Mouse (Mus musculus) CD4-positive, CD25-positive, alpha-beta regulatory T cell (primary cell): ENCODE data around the gene Zfp933. TPM values are rescaled to one million over a fixed set of nuclear protein-coding genes. Genes with fewer than 3 reads are reported as not detected.

ENCODE experiments used
- polyA plus RNA-seq: library from polyadenylated mRNA; unstranded; fragments of 100-300 nt; shearing (Covaris generic); gene quantifications from one replicate; pipeline ENCODE4 v1.2.1, GENCODE M21; 2017

Zfp933 gene
- 4.5 TPM for polyA plus RNA-seq

DNA sequence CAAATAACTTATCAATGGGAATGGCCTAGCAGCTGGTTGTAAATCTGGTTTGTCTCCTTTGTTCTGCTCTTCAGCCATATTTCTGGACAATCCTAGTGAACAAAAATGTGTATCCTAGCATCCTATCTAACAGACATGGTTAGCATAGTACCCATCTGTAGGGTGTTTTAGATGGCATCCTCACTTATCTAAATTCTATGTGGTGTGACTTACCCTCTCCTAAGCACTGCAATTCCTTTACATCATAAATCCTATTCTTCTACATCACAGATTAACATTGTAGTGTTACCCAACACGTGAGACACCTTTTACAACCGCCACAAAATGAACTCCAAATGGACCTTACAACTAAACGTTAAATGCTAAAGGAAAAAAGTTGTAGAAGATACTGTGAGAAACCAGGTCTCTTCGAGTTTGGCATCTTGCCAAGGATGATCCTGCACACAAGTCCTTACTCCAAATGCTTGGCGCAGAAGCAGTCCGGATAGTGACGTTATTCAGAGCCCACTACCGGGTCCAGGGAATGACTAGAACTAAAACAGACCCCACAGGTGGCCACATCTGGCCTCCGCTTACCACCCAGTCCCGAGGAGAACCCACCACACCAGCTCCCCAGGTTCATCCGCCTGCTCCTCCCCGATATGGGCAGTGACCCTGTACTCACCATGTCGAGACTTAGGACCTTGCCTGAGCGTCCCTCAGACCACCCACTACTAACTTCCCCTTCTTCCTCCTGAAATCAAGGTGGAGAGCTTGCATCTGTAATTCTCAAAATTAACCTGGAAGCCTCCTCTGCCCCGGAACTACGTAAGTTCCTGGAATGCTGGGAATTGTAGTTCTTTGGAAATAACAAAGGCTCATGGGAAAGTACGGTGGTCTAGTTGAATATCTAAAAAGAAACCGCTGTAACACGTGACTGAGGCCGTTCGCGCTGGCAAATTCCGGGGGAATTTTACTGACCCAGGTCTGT is at the start of gene Zfp933:
TSS of gene Zfp933 (minus strand) at position 753 of the 970 bp plus-strand sequence.

DNA sequence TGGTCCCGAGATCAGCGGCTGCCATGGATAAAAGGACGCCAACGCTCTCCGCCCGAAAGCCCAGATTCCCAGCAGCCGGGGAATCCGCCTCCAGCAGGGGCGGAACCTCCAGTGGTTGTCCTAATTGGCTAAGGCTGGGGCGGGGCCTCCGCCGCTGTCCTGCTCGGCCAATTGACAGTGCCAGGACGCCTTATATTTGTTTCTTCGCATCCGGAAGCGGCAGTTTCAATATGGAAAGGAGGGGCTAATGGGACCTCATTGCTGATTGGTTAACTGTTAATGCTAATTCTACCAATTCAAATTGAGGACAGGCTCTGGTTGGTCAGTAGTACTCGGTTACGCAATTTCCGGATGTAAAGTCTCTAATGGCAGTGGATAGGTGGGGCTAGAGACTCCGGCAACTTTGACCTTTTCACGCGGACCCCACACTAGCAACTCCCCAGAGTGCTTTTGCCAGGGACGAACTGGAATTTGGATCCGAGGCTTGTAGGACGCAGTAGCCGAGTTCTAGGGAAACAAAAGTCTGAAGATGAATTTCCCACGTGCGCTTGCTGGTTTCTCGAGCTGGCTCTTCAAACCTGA is 20.4 kb upstream of the Zfp933 start, which contains the start of the genes Miip and Fv1:
TSS of gene Miip (minus strand) at position 367 of the 582 bp plus-strand sequence.
TSS of gene Fv1 (plus strand) at position 530 of the 582 bp plus-strand sequence.

DNA sequence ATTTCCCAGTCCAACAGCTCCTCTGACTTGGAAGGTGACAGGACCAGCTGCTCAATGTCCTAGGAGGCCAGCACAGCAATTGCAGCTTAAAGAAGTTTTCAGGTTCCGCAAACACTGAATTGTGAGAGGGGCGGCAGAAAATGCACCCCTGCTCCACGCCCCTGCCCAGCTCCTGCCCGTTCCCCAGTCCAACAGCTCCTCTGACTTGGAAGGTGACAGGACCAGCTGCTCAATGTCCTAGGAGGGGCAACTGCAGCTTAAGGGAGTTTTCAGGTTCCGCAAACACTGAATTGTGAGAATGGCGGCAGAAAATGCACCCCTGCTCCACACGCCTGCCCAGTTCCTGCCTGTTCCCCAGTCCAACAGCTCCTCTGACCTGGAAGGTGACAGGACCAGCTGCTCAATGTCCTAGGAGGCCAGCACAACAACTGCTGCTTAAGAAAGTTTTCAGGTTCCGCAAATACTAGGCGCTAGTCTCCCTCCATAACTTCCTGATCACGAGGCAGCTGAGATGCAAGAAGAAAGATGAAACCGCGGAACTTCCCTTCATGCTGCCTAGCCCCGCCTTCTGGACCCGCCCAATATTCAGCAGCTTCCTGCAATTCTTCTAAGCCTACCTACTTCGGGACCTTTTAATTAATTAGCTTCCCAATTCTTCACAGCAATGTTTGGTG is 38.7 kb downstream of the Zfp933 start, which contains the start of gene Zfp984:
TSS of gene Zfp984 (minus strand) at position 497 of the 674 bp plus-strand sequence.

Other genes with a start within 250 kb of the Zfp933 start
- gene Zfp979, start 205.9 kb downstream of the Zfp933 start, polyA plus RNA-seq = 0.26 TPM
- not detected for gene Zfp534, start 145.8 kb downstream of the Zfp933 start, polyA plus RNA-seq
- gene Zfp984, start 38.6 kb downstream of the Zfp933 start, polyA plus RNA-seq = 25.8 TPM
- gene Miip, start 20.4 kb upstream of the Zfp933 start, polyA plus RNA-seq = 123 TPM
- gene Fv1, start 20.6 kb upstream of the Zfp933 start, polyA plus RNA-seq = 5.2 TPM
- 34.6 TPM for gene Mfn2, start 56.3 kb upstream of the Zfp933 start, polyA plus RNA-seq
- 10.4 TPM for gene Plod1, start 88.4 kb upstream of the Zfp933 start, polyA plus RNA-seq
- 114 TPM for gene 2510039O18Rik, start 92.5 kb upstream of the Zfp933 start, polyA plus RNA-seq
- gene Nppb, start 137.4 kb upstream of the Zfp933 start, polyA plus RNA-seq = not detected
- not detected for gene Nppa, start 152.4 kb upstream of the Zfp933 start, polyA plus RNA-seq
- 7.3 TPM for gene Clcn6, start 190.5 kb upstream of the Zfp933 start, polyA plus RNA-seq
- gene Mthfr, start 190.7 kb upstream of the Zfp933 start, polyA plus RNA-seq = 15.8 TPM
- gene Agtrap, start 239.7 kb upstream of the Zfp933 start, polyA plus RNA-seq = 18.2 TPM